Mouse (Mus musculus) bone marrow macrophage, adult 2 months (primary cell): ENCODE data around the gene Hck.
A peak's percentile ranks its signal among the peaks of the same experiment; 100 is the strongest.

Experiments used
- CTCF ChIP-seq: IDR thresholded peaks from 2 replicates; pipeline ENCODE4 v1.5.1; 2012; ENCODE audit warnings: low read depth, mild to moderate bottlenecking, low read length, moderate library complexity
- POLR2A ChIP-seq: IDR thresholded peaks from 2 replicates; pipeline ENCODE4 v1.6.1; 2012; ENCODE audit warnings: mild to moderate bottlenecking, low read depth, low read length, borderline replicate concordance

DNA sequence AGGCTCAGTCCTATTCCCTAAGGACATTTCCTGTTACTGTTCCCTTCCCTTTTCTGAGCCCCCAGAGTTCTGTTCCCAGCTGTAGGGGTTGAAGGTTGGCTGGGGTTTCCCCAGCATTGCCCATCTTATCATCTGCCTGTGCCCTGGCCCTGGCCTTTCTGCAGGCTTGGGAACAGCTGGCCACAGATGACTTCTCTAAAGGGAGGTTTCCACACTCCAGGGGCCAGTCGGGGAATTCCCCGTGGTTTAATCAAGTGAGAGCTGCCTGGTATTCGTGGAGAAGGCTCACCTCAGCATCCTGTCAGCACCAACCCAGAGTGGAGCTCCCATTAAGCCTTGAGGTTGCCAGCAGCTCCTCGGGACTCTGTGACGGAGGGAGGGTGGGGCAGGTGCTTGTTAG, 90.2 kb downstream of the Hck start:
- TF ChIP-seq CTCF, result no peak
- peak; percentile 22; the same call in 1 of the 2 replicates for TF ChIP-seq POLR2A
